Mouse (Mus musculus): ENCODE data around the gene Nrbf2. TPM values are rescaled to one million over a fixed set of nuclear protein-coding genes. Genes with fewer than 3 reads are reported as not detected.

The Nrbf2 gene
- polyA plus RNA-seq, 1 experiment: 18.6 TPM

- no peak for DNase-seq (ENCODE audit: extremely low spot score in 1 of 2, low spot score in 1 of 2)
These were observed 10.9 kb upstream of the Nrbf2 start for GRCm38 (mm10) chr10:67295938-67296466.

- no peak for DNase-seq (ENCODE audit: extremely low spot score in 1 of 2, low spot score in 1 of 2)
These were observed 10.2 kb upstream of the Nrbf2 start for GRCm38 (mm10) chr10:67295331-67295730.

DNA sequence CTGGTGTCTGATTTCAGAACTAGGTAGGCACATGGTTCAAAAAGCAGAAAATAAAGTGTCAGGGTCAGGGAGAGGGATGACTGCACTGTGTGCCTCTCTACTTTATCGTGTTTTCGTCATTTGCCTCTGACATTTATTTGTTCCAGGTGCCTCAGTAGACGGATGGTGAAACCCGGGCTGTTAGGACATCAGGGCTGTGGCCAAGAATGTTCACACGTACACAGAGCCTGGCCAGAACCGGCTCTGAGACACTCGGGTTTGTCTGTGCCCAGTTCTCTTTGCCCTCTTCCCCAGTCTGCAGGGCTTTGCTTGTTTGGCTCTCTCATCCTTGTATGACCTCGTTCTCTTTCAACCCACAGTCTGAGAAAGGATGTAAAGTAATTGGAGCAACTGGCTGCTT is 6.0 kb upstream of the Nrbf2 start:
- DNase-seq (ENCODE audit: extremely low spot score in 1 of 2, low spot score in 1 of 2): no peak

DNA sequence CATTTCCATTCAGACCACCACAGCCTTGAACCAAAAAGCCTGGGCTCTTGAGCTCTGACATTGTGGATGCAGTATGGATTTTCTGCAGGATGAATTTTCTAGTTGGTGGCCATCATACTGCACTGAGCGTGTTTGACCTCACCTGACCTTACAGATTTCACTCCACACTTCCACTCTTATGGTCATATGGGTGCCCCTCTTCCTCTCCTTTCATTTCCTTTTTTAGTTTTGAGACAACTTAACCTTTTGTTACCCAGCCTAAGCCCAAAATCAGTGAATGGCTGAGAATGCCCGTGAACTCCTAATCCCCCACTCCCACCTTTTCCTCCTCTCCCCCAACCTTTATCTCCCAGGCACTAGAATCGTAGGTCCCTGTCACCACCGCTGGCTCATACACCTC is 5.5 kb upstream of the Nrbf2 start:
- DNase-seq (ENCODE audit: extremely low spot score in 1 of 2, low spot score in 1 of 2): no peak

DNA sequence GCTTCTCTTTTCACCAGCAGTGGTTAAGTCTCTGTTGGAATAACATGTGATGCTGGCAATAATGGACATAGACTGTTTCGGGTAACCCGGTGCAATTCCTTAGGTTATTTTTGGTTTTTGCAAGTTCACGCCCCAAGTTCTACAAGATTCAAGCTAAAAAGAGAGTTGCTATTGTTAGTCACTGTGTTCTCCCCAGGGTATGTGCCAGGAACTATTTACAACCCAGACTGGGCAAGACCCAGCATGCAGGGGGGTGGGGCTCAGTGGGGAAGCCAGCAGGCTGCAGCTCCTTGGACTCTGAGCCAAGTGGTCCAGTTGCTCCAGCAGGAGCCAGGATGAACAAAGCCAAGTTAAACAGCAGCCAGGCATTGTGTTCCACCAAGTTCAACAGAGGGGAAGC is 2.8 kb upstream of the Nrbf2 start:
- DNase-seq (ENCODE audit: extremely low spot score in 1 of 2, low spot score in 1 of 2): peak; percentile 72

GRCm38 (mm10) chr10:67284761-67285175 is 337 bp downstream of the Nrbf2 start:
- DNase-seq (ENCODE audit: extremely low spot score in 1 of 2, low spot score in 1 of 2): no peak

DNA sequence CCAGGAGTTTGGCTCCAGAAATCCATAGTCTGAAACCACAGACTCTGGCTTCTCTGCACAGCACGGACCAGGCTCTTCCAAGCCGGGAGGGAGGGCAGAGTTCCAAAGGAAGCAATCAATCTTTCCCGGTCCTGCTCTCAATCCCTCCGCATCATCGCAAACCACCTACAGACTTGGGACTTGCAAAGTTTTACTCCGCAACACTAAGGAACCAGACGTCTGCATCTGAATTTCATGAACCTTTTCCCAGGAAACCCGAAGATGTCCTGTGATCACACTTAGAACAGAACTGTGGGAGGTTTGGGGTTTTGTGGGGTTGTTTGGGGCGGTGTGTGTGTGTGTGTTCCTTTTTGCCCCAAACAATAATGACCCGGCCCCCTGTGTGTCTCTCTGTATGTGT is 794 bp downstream of the Nrbf2 start:
- DNase-seq (ENCODE audit: extremely low spot score in 1 of 2, low spot score in 1 of 2): peak in 1 of 2 experiments; percentile 28

DNA sequence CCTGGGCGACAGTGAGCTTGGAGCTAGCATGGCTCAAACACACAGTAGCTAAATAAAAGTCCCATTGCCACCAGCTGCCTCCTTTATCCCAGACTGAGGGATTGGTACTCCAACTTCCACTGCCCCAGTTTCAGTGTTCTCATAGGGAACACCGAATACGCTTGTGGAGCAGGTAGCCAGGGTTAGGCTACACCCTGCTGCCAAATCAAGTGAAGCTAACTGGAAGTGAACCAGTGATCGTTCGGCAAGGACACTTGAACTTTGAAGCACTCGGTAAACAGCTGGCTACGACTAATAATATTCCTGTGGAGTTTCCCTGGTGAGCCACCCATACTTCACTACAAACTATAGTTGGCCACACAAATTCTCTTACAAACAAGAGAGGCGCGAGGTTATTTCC is 1.6 kb downstream of the Nrbf2 start:
- no peak for DNase-seq (ENCODE audit: extremely low spot score in 1 of 2, low spot score in 1 of 2)

GRCm38 (mm10) chr10:67282531-67282930 is 2.6 kb downstream of the Nrbf2 start:
- DNase-seq (ENCODE audit: extremely low spot score in 1 of 2, low spot score in 1 of 2): no peak

DNA sequence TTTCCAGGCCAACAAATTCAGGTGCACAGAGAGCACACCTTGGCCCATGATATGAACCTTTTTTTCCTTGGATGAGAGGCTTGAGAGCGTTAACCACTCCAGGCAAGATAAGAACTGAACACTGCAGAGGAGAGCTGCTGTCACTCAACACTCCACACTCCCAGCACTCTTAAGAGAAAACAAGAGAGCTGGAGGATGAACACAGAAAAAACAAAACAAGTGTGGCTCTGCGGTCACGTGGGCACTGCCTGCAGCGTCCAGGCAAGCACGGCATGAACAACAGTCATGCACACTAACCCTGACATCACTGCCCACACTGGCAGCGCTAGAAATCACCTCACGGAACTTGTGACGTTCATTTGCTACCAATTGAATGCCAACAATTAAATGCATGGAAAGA is 3.3 kb downstream of the Nrbf2 start:
- DNase-seq (ENCODE audit: extremely low spot score in 1 of 2, low spot score in 1 of 2): no peak

- DNase-seq (ENCODE audit: extremely low spot score in 1 of 2, low spot score in 1 of 2): no peak
These were observed 9.2 kb downstream of the Nrbf2 start for GRCm38 (mm10) chr10:67275916-67276315.

DNA sequence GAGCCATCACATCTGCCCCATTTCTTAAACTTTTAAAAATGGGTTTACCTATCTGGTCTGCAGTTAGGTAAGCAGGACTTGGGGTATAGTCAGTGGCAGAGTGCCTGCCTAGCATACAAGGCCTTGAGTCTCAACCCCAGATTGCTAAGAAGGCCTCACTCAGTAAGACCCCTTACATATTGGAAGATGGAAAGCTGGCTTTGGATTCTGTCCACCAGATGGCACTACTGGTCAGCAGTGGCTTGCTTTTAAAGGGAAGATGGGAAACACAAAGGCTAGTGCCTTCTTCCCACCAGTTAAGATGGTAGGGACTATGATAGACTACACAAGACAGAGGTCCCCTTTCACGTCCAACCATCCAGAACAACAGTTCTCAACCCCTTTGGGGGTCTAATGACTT is 20.3 kb downstream of the Nrbf2 start:
- DNase-seq (ENCODE audit: extremely low spot score in 1 of 2, low spot score in 1 of 2): peak in 1 of 2 experiments; percentile 78

GRCm38 (mm10) chr10:67253115-67253514 is 32.0 kb downstream of the Nrbf2 start:
- DNase-seq (ENCODE audit: extremely low spot score in 1 of 2, low spot score in 1 of 2): no peak

- no peak for DNase-seq (ENCODE audit: extremely low spot score in 1 of 2, low spot score in 1 of 2)
These were observed 32.8 kb downstream of the Nrbf2 start for GRCm38 (mm10) chr10:67252353-67252752.

DNA sequence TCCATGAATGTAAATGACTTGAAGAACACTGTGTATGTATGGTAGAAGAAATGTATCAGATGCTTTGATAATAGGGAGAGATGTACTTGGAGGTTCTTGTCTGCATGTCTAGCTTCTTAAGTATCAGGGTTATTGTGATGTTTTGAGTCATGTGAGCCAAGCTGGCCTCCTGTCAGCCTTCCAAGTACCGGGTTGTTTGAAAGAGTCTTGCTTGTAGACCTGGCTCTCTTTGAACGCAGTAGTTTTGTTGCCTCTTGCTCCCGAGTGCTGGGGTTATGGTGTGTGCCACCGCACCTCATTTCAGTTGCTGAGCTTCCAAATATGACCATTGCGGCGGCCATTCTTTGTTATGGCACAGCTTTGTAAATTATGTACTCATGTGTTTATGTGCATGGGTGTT is 34.3 kb downstream of the Nrbf2 start:
- no peak for DNase-seq (ENCODE audit: extremely low spot score in 1 of 2, low spot score in 1 of 2)

DNA sequence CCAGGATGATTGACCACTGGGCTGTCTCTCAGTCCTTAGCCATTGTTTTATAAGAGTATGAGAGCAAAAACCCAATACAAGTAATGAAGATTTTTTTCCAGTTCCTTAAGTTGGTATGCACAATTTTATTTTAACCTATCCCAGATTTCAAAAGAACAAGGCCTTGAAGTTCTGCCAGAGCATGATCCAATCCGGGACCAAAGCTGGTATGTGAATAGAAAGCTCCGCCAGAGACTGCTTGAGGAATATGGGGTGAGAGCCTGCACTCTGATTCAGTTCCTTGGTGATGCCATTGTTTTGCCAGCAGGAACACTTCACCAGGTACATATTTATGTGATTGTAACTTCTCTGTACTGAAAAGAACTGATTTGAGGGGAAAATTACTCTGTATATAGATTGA is 35.6 kb downstream of the Nrbf2 start:
- no peak for DNase-seq (ENCODE audit: extremely low spot score in 1 of 2, low spot score in 1 of 2)

GRCm38 (mm10) chr10:67247145-67247544 is 38.0 kb downstream of the Nrbf2 start:
- DNase-seq (ENCODE audit: extremely low spot score in 1 of 2, low spot score in 1 of 2): no peak

- no peak for DNase-seq (ENCODE audit: extremely low spot score in 1 of 2, low spot score in 1 of 2)
These were observed 54.7 kb downstream of the Nrbf2 start for GRCm38 (mm10) chr10:67230439-67230838.

- DNase-seq (ENCODE audit: extremely low spot score in 1 of 2, low spot score in 1 of 2): peak in 1 of 2 experiments; percentile 19
These were observed 58.6 kb downstream of the Nrbf2 start for GRCm38 (mm10) chr10:67226543-67226942.

GRCm38 (mm10) chr10:67226109-67226508 is 59.0 kb downstream of the Nrbf2 start:
- DNase-seq (ENCODE audit: extremely low spot score in 1 of 2, low spot score in 1 of 2): peak; percentile 44 to 67

DNA sequence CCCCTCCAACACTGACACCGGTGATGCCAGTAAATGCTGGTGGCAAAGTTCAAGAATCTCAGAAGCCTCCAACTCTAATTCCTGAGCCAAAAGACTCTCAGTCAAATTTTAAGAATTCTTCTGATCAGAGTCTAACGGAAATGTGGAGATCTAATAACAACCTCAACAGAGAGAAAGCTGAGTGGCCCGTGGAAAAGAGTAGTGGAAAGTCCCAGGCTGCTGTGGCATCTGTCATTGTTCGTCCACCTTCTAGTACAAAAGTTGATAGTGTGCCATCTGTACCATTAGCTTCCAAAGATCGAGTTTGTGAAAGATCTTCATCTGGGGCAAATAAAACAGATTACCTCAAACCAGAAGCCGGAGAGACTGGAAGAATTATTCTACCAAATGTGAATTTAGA is 59.6 kb downstream of the Nrbf2 start:
- DNase-seq (ENCODE audit: extremely low spot score in 1 of 2, low spot score in 1 of 2): no peak

GRCm38 (mm10) chr10:67223942-67224341 is 61.2 kb downstream of the Nrbf2 start:
- DNase-seq (ENCODE audit: extremely low spot score in 1 of 2, low spot score in 1 of 2): no peak

DNA sequence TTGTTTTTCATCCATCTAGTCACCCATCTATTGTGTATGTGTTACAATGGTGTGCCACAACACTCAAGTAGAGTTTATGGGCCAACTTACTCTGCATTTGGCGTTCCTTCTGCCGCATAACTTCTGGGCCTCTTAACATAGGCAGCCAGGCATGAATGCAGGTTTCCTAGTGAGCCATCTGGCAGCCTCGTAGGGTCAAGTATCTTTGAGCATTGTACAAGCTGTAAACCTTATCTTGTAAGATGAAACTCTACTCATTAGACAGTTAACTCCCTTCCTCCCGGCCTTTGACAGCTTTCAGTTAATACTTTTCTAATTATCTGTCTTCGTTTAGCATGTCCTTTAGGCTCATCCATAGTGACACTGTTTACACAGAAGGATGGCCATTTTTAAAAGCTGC is 63.8 kb downstream of the Nrbf2 start:
- DNase-seq (ENCODE audit: extremely low spot score in 1 of 2, low spot score in 1 of 2): no peak
